Mouse (Mus musculus) kidney, embryonic 14.5 days (tissue): ENCODE data around the gene Tspan13. TPM values are rescaled to one million over a fixed set of nuclear protein-coding genes. Genes with fewer than 3 reads are reported as not detected.

Experiments used
- ATAC-seq: fragments of 200-750 bp; cut with Nextera tagmentation; 2 replicates; pipeline ENCODE4 v1.8.0; 2017; ENCODE audit warnings: moderate number of reproducible peaks, mild to moderate bottlenecking, moderate TSS enrichment, moderate library complexity; ENCODE audit not compliant: low FRiP score, low TSS enrichment
- H3K27ac ChIP-seq: fragments of 300-500 bp; sonication (generic); 2 replicates; pipeline ENCODE4 v1.5.1; 2014; ENCODE audit warnings: low read depth, mild to moderate bottlenecking, low read length, moderate library complexity, mixed read lengths
- H3K27me3 ChIP-seq: fragments of 300-500 bp; sonication (generic); 2 replicates; pipeline ENCODE4 v1.6.1; 2014; ENCODE audit warnings: mild to moderate bottlenecking, low read length; ENCODE audit not compliant: control insufficient read depth, insufficient read depth
- H3K36me3 ChIP-seq: fragments of 300-500 bp; sonication (generic); 2 replicates; pipeline ENCODE4 v1.6.1; 2014; ENCODE audit warnings: low read length, mixed read lengths; ENCODE audit not compliant: control insufficient read depth, insufficient read depth
- H3K4me1 ChIP-seq: fragments of 300-500 bp; sonication (generic); 2 replicates; pipeline ENCODE4 v1.6.1; 2014; ENCODE audit warnings: low read length, mixed read lengths; ENCODE audit not compliant: control insufficient read depth, insufficient read depth
- H3K4me2 ChIP-seq: fragments of 300-500 bp; sonication (generic); replicated peaks from 2 replicates; pipeline ENCODE4 v1.6.1; 2014; ENCODE audit warnings: low read depth, mild to moderate bottlenecking, low read length
- H3K4me3 ChIP-seq: fragments of 300-500 bp; sonication (generic); 2 replicates; pipeline ENCODE4 v1.5.1; 2014; ENCODE audit warnings: mild to moderate bottlenecking, low read length
- H3K9ac ChIP-seq: fragments of 300-500 bp; sonication (generic); 2 replicates; pipeline ENCODE4 v1.6.1; 2014; ENCODE audit warnings: low read depth, mild to moderate bottlenecking, low read length, moderate library complexity
- H3K9me3 ChIP-seq: fragments of 300-500 bp; sonication (generic); 2 replicates; pipeline ENCODE4 v1.6.1; 2016; ENCODE audit warnings: low read length; ENCODE audit not compliant: control insufficient read depth
- whole genome bisulfite sequencing: fragments of 180-500 bp; shearing (Covaris S2); extraction: QIAGEN DNeasy Blood & Tissue Kit; methylation state at CpG from one replicate; pipeline ENCODE4 v1.1.7; 2014; 5-methylcytosine and 5-hydroxymethylcytosine counted together
- polyA plus RNA-seq: library from polyadenylated mRNA; unstranded; fragments of >200 nt; fragmentation: Nextera tagmentation; extraction: Ambion mirVana; gene quantifications from 2 replicates; pipeline ENCODE4 v1.2.1, GENCODE M21; 2014

Gene Tspan13
- 92.9 and 99.7 TPM in 2 replicates for polyA plus RNA-seq

DNA sequence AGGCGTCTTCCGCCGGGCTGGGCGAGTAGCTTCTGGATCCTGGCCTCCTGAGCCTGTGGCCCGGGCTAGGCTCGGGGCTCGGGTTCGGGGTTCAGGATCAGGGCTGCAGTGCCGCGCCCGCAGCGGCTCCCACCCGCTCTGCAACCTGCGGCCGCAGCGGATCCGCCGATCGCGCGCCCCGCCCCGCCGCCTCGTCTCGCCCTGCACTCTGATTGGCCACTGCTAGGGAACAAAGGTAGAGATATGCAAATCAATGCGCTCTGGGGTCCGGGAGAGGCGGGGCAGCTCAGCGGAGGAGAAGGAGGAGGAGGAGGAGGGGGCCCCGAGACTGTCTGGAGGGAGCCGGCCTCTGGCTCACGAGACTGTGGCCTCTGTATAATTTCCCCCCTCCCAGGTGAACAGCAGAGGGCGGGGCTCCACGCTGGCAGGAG is at the start of gene Tspan13:
TSS of gene Tspan13 (minus strand) at position 153 of the 431 bp plus-strand sequence.
- Histone ChIP-seq H3K4me1 (no peaks in the 10 kb centered on the region), H3K27me3 (no peaks in the 10 kb centered on the region), H3K9ac (peak within 1 kb of the TSS; percentile 75), H3K4me3 (peak within 1 kb of the TSS; percentile 78), H3K27ac (peak within 1 kb of the TSS; percentile 45; the same call in 1 of the 2 replicates), H3K36me3 (no peaks in the 10 kb centered on the region), H3K9me3 (no peaks in the 10 kb centered on the region), H3K4me2 (peak within 1 kb of the TSS; percentile 82)
- WGBS, result 0% methylated on average over 35 of the region's 35 CpGs
- ATAC-seq, result peak; percentile 99

DNA sequence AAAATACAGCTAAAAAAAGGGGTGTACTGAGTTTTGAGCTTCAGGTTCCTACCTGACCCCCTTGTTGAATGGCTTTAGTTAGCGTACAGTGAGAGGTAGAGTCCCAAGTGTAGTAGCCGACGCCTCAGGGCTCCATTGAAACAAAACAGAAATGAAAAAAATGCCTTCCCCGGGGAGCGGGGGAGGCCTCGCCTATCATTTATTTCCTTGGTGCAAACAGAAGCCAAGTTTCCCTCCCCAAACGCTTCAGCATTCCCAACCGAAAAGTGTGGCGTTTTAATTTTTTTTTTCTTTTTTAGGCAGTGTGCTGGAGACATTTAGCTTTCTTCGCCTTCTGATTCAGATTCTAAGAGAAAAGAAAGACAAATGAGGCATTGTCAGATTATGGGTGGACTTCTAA is 49.7 kb upstream of the Tspan13 start:
- Histone ChIP-seq H3K9me3 (no peaks in the 10 kb centered on the region), H3K27ac (no peak overlapping the region), H3K27me3 (no peaks in the 10 kb centered on the region), H3K36me3 (peaks cover 27% of the 10 kb centered on the region), H3K4me1 (no peaks in the 10 kb centered on the region), H3K4me3 (no peak overlapping the region), H3K4me2 (no peak overlapping the region), H3K9ac (no peak overlapping the region)
- WGBS, result 95% methylated on average over 10 of the region's 10 CpGs
- no peak for ATAC-seq

DNA sequence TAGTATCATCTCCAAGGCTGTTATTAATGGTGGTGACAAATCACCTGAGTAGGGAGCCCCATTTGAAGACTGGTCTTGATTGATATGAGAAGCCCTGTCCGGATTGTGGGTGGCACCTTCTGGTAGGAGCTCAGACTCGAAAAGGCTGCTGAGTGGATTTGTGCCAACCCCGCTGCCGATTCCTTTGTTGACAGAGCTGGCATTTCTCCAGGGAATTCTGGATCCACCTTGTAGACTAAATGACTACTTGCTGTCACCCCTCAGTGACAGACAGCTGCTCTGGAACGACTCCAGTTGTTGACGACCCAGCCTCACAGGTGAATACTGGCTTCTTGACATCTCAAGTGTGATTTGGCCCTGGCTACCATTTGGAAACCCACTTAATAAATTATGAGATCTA is 46.9 kb upstream of the Tspan13 start:
- ATAC-seq, result no peak
- Histone ChIP-seq H3K27me3 (no peaks in the 10 kb centered on the region), H3K9me3 (no peaks in the 10 kb centered on the region), H3K4me3 (no peak overlapping the region), H3K4me1 (no peaks in the 10 kb centered on the region), H3K4me2 (no peak overlapping the region), H3K36me3 (peaks cover 17% of the 10 kb centered on the region; the same call in 1 of the 2 replicates), H3K9ac (no peak overlapping the region), H3K27ac (no peak overlapping the region)
- 84% methylated on average over 6 of the region's 6 CpGs for WGBS

DNA sequence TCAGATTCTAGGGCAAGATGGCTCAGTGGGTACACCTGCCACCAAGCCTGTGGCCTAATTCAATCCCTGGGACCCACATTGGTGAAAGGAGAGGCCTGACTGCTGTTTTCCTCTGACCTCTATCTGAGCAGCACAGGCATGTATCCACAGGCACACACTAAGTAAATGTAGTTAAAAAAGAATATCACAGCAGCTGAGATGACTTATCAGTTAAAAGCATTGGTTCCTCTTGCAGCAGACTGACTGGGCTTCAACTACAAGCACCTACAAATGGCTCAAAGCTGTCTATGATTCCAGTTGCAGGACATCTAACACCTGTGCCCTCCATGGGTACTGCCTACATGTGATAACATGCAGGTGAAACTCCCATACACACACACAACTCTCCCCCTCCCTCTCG is 46.5 kb upstream of the Tspan13 start:
- no peak for ATAC-seq
- Histone ChIP-seq H3K9me3 (no peaks in the 10 kb centered on the region), H3K36me3 (peaks cover 17% of the 10 kb centered on the region; the same call in 1 of the 2 replicates), H3K9ac (no peak overlapping the region), H3K4me3 (no peak overlapping the region), H3K27ac (no peak overlapping the region), H3K4me1 (no peaks in the 10 kb centered on the region), H3K4me2 (no peak overlapping the region), H3K27me3 (no peaks in the 10 kb centered on the region)
- WGBS, result 94% methylated on average over 1 of the region's 1 CpGs

- Histone ChIP-seq H3K9me3 (no peaks in the 10 kb centered on the region), H3K27me3 (no peaks in the 10 kb centered on the region), H3K9ac (no peak overlapping the region), H3K4me1 (no peaks in the 10 kb centered on the region), H3K4me2 (no peak overlapping the region), H3K4me3 (no peak overlapping the region), H3K27ac (no peak overlapping the region), H3K36me3 (no peaks in the 10 kb centered on the region)
- 94% methylated on average over 2 of the region's 2 CpGs for WGBS
- ATAC-seq, result no peak
Measured at GRCm38 (mm10) chr12:36085380-36085779, 43.1 kb upstream of the Tspan13 start.

- Histone ChIP-seq H3K9ac (no peak overlapping the region), H3K27ac (no peak overlapping the region), H3K4me1 (no peaks in the 10 kb centered on the region), H3K4me3 (no peak overlapping the region), H3K36me3 (no peaks in the 10 kb centered on the region), H3K27me3 (no peaks in the 10 kb centered on the region), H3K9me3 (no peaks in the 10 kb centered on the region), H3K4me2 (no peak overlapping the region)
- no peak for ATAC-seq
- WGBS, result 66% methylated on average over 4 of the region's 4 CpGs
Measured at GRCm38 (mm10) chr12:36078101-36078899, 36.0 kb upstream of the Tspan13 start.

DNA sequence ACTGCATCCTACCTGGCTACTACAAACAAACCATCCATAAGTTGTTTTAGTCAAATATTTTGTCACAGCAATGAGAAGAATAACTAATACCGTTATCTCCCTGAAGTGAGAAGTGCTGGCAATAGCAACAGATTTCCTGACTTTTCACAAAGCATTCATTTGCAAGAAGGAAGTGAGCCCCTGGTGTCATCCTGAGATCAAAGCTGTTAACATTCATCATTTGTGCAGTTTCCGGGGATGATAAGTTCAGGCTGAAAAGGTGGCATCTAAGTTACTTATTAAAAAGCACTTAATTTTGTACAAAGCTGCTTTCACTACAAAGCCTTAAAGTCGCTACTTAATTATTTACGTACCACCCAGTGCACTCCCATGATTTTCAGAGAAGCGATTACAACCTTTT is 30.6 kb upstream of the Tspan13 start:
- no peak overlapping the region for H3K27ac ChIP-seq
- H3K4me3 ChIP-seq, result no peak overlapping the region
- no peak overlapping the region for H3K9ac ChIP-seq
- H3K36me3 ChIP-seq, result no peaks in the 10 kb centered on the region
- ATAC-seq, result no peak
- H3K9me3 ChIP-seq, result no peaks in the 10 kb centered on the region
- WGBS, result 20% methylated on average over 5 of the region's 5 CpGs
- no peaks in the 10 kb centered on the region for H3K4me1 ChIP-seq
- no peaks in the 10 kb centered on the region for H3K27me3 ChIP-seq
- H3K4me2 ChIP-seq, result no peak overlapping the region

DNA sequence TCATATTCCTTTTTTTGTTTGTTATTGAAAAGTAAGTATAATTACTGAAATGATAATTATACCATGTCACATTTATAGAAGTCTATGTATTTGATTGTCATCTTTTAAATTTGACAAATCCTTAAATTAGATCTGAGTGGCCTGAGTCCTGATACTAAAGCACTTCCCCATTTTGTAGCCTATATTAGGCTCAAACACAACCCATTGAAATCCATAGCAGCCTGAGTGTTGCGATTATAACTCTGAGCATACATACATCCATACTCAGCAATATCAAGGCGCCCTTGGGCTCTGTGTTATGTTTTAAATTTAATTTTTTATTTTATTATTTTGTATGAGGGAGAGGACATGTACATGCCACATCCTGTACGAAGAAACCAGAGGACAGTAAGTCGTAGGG is 27.9 kb upstream of the Tspan13 start:
- H3K9me3 ChIP-seq, result no peaks in the 10 kb centered on the region
- H3K4me1 ChIP-seq, result no peaks in the 10 kb centered on the region
- no peaks in the 10 kb centered on the region for H3K36me3 ChIP-seq
- no peak overlapping the region for H3K4me2 ChIP-seq
- H3K4me3 ChIP-seq, result no peak overlapping the region
- WGBS, result 86% methylated on average over 4 of the region's 4 CpGs
- H3K9ac ChIP-seq, result no peak overlapping the region
- ATAC-seq, result no peak
- H3K27me3 ChIP-seq, result no peaks in the 10 kb centered on the region
- no peak overlapping the region for H3K27ac ChIP-seq

GRCm38 (mm10) chr12:36067538-36067937 is 25.2 kb upstream of the Tspan13 start:
- no peak for ATAC-seq
- Histone ChIP-seq H3K27me3 (no peaks in the 10 kb centered on the region), H3K36me3 (no peaks in the 10 kb centered on the region), H3K4me2 (no peak overlapping the region), H3K4me1 (no peaks in the 10 kb centered on the region), H3K27ac (no peak overlapping the region), H3K4me3 (no peak overlapping the region), H3K9me3 (no peaks in the 10 kb centered on the region), H3K9ac (no peak overlapping the region)
- 89% methylated on average over 2 of the region's 2 CpGs for WGBS
